Mouse (Mus musculus) spleen, adult 12 weeks (tissue): ENCODE data around the gene Alk.

Source experiments
- DNase-seq: peaks from one replicate; pipeline ENCODE4 v3.0.0; 2022; ENCODE audit warnings: low spot score

Gene Alk

DNA sequence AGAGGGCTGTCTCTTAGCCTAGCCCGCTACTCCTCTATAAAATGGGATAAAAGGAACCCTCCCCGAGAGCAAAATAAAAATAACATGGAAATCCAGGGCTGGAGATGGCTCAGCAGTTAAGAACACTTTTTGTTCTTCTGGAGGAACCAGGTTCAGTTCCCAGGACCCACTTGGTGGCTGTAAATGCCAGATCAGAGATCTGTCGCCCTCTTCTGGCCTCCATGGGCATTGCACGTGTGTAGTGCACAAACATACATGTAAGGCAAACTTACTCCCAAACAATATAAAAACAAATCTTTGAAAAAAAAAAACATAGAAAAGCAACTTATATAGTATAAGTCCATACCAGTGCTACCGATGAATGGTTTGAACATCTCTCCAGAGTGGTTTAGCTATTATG, 731.5 kb downstream of the Alk start:
- peak; percentile 5 for DNase-seq

GRCm38 (mm10) chr17:71871981-71872380, 732.4 kb downstream of the Alk start:
- no peak for DNase-seq

GRCm38 (mm10) chr17:71870641-71871040, 733.8 kb downstream of the Alk start:
- no peak for DNase-seq

DNA sequence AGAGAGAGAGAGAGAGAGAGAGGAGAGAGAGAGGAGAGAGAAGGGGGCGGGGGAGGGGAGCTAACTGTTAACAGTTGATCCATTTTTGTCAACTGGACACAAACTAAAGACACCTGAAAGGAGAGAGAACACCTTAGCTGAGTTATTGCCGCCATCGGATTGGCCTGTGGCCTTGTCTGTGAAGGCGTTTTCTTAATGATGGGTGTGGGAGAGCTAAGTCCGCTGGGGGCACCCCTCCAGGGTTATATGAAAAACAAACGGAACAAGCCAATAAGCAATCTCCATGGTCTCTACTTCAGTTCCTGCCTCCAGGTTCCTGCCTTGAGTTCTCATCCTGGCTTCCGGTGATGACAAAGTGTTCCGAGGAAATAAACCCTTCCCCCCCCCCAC, 734.2 kb downstream of the Alk start:
- no peak for DNase-seq

DNA sequence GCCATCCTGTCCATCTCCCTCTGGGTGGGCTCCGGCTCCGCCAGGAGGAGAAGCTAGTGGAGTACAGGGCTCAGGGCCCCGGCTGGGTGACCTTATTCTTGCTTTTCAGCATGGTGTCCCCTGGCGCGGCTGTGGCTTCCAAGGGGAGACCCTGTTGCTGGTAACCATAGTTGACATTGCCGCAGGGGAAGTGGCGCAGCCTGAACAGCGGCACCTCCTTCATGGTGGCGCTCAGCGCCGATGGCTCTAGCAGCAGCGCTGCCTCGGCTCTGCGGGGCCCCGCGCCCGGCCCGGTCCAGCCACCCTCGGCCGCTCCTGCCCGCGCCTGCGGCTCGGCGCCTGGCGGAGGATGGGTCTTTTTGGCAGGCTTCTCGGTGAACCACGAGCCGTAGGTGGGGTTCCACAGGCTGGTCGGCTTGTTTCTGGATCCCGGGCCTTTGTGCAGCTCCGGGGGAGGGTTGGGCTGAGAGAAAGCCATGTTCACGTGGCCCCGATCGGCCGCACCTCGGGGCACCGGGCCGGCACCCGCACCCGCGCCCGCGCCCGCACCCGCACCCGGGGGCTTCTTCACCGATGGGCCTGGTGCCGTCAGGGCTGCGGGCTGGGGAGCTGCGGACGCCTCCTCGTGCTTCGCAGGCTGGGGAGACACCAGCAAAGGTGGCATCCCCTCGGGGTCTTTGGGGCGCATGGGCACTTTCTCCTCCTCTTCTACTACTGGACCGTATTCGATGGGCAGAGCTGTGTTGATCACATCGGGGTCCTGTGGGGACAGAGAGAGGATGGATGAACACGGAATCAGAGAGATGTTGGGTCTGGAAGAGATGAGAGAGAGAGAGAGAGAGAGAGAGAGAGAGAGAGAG, 734.8 kb downstream of the Alk start:
- no peak for DNase-seq

DNA sequence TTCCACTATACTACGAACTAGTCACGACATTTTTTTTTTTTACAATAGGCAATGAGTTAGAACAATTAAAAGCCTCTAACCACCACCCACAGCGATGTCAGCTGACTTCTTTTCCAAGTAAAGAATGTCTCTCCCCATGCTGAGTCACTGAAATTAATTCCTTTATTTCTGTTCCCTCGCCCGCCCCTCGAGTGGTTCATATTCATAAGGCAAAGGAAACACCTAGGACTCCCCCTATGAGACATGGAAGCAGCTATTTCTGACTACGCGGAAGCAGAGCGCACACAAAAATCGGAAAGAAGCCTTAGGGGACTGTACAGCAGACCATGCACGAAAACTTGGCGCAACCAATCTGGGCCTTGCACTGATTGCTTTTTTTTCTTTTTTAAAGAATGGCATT, 735.6 kb downstream of the Alk start:
- DNase-seq, result no peak

DNA sequence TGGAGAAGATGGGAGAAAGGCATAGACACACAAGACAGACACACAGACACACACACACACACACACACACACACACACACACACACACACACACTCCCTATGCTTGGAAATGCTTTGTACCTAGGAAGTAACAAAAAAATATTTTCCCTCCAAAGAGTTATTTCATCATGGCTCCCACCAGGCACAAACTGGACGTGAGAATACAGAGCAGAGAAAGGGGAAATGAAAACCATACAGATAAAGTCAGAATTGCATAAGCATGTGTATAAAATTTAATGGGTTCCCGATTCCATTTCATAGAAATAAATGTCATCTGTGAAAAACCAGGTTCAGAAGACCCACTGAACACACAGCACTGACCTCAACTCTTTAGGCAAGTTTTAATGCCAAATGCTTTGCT, 736.5 kb downstream of the Alk start:
- no peak for DNase-seq

DNA sequence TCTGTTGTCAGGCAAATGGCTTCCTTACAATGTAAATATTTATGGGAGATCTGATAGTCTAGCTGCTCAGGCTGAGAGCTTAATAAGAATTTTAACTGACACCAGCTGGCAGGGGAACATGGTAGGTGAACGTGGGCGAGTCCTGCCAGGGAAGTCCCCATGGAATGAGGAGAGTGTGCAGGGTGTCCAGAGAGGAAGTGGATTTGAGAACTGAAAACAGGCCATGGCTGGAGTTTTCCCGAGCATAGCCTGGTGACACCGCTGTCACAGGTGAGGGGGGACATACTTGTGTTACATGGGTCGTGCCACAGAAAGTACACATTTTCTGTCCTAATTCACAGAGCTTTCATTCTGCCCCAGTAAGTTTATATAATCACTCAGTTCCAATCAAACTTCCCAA, 739.0 kb downstream of the Alk start:
- no peak for DNase-seq

DNA sequence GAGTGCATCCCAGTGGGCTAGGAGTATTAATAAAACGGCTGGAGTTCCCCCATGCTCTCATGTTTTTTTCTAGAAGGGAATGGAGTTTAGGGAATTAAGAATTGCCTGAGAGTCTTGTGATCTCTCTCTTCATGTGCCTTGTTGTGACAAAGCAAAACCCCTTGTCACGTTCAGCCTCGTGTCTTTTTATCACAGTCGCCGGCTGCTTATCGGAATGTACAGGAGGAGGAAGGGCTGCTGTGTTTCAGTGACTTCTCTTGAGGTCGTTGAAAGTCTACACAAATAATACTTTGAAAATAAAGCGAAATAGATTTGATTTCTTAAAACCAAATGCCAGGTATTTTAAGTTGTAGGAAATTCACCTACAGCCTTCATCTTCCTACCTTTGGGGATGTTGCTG, 740.4 kb downstream of the Alk start:
- DNase-seq, result no peak

- DNase-seq, result no peak
These were observed 741.5 kb downstream of the Alk start for GRCm38 (mm10) chr17:71862895-71863294.

GRCm38 (mm10) chr17:71862184-71862583, 742.2 kb downstream of the Alk start:
- no peak for DNase-seq

DNA sequence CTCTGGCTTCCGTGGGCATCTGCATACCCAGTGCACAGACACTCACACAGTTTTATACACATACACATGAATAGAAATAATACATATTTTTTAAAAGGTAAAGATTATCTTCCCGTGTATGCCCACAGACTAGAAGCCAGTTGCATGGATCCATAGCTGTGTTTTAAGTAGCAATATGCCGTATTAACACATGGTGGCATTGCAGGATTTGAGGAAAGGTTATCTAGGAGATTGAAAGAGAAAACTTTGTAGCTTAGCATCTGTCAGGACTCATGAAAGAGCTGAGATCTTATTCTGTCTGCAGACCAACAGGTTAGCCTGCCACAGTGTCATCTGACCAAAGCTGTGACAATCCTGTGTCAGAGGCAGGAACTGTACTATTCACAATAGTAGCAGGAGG, 772.5 kb downstream of the Alk start:
- DNase-seq, result no peak

DNA sequence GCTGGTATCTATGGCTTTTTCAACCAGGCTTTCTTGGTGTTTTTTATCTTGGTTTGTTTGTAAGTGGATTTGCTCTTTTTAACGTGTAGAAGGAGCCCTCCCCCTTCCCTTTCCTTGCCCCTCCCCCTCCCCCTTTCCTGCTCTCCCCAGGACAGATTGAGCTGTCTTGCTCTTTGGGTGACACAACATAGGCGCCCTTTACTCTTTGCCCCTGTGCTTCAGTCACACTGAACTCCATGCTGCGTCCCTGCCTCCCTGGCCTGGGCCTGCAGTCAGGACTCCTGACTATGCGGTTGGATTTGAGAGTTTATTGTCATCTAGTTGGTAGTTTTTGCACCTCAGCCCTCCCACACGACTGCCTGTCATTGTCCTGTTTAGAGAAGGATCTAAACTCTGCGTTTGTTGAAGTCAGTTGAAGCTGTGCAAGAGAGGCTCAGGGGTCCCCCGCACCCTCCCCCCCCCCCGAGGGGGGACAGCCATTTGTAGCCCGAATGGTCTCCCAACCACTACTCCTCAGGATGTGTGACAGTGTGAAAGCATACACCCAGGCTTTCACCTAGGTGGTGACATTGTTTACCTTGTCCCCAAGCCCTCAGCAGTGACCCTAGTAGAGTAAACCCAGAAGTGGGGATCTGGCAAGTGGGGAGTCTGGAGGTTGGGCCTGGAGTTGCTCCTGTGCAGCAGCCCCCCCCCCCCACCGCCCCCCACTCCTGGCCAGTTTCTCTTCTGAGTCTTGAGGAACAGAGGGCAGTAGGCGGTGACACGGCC, 775.6 kb downstream of the Alk start:
- no peak for DNase-seq

DNA sequence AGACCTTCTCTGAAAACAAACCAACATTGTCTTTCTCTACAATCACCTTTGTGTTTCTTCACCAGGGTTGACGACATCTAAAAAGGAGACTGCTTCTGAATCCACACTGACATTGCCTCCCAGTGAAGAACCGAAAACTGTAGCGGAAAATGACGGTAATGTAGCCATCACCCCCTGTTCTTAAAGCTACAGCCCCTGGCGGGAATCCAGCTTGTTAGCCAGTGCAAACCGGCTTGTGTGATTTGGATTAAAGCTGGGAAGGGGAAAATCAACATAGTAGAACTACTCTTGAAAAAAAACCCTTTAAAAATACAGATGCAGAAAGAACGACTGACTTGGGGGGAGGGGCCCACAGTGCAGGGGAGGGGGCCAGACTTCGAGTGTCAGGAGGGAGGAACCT, 776.8 kb downstream of the Alk start:
- no peak for DNase-seq

DNA sequence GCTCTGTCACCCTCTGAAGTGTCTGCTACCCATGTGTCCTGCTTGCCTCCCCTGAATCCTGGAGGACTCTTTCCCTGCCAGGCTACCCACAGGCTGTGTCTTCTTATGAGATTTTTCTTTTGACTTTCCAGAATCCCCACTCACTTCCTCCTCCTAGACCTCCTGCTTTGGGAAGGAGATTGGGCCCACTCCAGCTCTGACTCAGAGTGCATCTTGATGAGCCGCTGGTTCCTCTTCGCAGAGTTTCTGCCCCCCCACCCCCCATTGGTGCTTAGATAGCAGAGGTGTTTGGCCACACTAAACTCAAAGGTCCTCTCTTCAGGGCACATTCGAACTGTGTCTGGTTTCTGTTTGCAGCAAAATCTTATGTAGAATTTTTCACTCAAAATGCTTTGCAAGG, 777.8 kb downstream of the Alk start:
- no peak for DNase-seq

DNA sequence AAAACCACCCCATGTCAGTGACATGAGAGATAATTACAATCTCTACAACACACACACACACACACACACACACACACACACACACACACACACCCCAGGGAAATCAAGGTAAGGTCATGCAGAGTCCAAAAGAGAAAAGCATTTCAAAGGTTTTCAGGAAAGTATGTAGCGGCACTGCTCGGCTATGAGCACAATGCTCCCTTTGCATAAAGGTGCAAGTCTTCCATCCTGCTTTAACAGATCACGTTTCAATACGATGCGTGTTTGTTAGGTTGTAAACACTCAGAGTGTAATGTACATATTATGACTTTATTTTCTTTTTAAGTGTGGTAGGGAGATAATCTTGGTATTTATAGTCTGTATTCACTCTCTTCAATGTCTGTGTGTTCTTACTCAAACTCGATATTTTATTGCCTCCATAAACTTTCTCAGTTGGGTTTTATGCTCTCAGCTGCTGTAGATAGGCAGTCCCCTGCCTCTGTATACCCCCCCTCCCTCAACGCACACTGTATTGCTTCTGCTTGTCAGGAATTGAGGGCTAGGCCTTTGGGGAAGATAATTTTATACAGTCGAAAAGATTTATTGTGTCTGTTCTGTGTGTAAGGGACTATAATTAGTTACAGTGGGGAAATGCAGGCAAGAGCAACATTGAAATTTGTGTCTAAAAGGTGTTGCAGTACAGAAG, 780.7 kb downstream of the Alk start:
- DNase-seq, result no peak
